ENCODE assay signal across 9 mouse cellular contexts in genomic region chr7:113774039-113774438, GRCm38 (mm10). TPM values are rescaled to one million over a fixed set of nuclear protein-coding genes. Genes with fewer than 3 reads are reported as not detected.
DNase-seq lines count a peak whose midpoint lies in the region; ATAC-seq lines count a peak whose summit lies in the region.
"Had no signal": no experiment of that assay in that cellular context is flagged by ENCODE, and none has a peak within 500 bp of the region (broad histone marks: within the 10 kb centered on the region; RNA-seq: fewer than 3 reads in every experiment).

No protein-coding gene starts in this region.

- H3K4me1 ChIP-seq in heart, embryonic 13.5 days = peaks cover 35% of the 10 kb centered on the region

- no peak overlapping the region for H3K27ac ChIP-seq in heart, embryonic 13.5 days (replicated peaks)
- H3K27ac ChIP-seq: embryonic facial prominence, embryonic 13.5 days had no signal

- no peaks in the 10 kb centered on the region for H3K9me3 ChIP-seq in heart, embryonic 13.5 days

- 30% methylated on average over 7 of the region's 7 CpGs for WGBS in heart, embryonic 13.5 days

- no peaks in the 10 kb centered on the region for H3K27me3 ChIP-seq in heart, embryonic 13.5 days (replicated peaks)

- no peak overlapping the region for H3K9ac ChIP-seq in heart, embryonic 13.5 days
- H3K9ac ChIP-seq: embryonic facial prominence, embryonic 13.5 days had no signal

- no peak overlapping the region for H3K4me3 ChIP-seq in heart, embryonic 13.5 days
- H3K4me3 ChIP-seq: embryonic facial prominence, embryonic 13.5 days had no signal

- peaks cover 20% of the 10 kb centered on the region for H3K36me3 ChIP-seq in heart, embryonic 13.5 days
- H3K36me3 ChIP-seq: embryonic facial prominence, embryonic 13.5 days had no signal

- peak; percentile 65 for DNase-seq in A20 (ENCODE audit: low read depth, low spot score)
- DNase-seq in ZHBTc4 (ENCODE audit: low read depth, low spot score) = peak; percentile 77
- DNase-seq in embryo, embryonic 10 days (ENCODE audit: low spot score) = peak; percentile 84
- DNase-seq in kidney, postnatal 10 days = peak; percentile 79
- DNase-seq in lung, postnatal 25 days (ENCODE audit: low spot score) = peak; percentile 68
- peak; percentile 50 for DNase-seq in retina, postnatal 7 days (ENCODE audit: low read depth, low spot score)
- peak; percentile 59 for DNase-seq in urinary bladder, postnatal 25 days (ENCODE audit: low spot score)

- H3K4me2 ChIP-seq in heart, embryonic 13.5 days = no peak overlapping the region
- H3K4me2 ChIP-seq: embryonic facial prominence, embryonic 13.5 days had no signal

- peak; percentile 17; the same call in 1 of the 2 replicates for ATAC-seq in heart, embryonic 13.5 days (ENCODE audit: extremely low read depth, insufficient number of reproducible peaks, low FRiP score, low TSS enrichment)

RNA-seq across cellular contexts. Expression of gene Spon1, which starts 8.2 kb away (rescaled TPM):
- 71.5 and 72.9 TPM in 2 replicates for polyA plus RNA-seq in heart, embryonic 13.5 days (2015; fragmentation: Nextera tagmentation; extraction: Ambion mirVana)
